ENCODE assay signal across 16 mouse cellular contexts in the genomic region with DNA sequence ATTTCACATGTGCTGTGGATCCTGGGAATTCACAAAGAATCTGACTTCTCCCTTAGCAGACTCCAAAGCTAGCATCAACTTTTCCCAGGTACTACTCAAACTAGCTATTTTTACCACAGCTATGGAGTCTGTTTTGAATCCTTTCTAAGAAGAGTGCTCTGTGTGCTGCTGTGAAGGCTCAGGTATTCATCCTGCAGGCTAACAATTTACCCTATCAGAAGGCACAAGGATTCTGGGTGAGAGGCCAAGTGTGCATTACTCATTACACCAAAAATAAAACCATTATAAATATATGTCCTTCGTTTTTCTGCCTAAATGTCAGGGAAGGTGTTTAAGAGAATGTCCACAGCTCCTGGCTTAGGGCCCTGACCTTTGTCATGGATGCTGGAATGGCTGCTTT.
"Had no signal": no experiment of that assay in that cellular context is flagged by ENCODE, and none has a peak within 500 bp of the region (broad histone marks: within the 10 kb centered on the region; RNA-seq: fewer than 3 reads in every experiment).

No protein-coding gene starts in this region.

- H3K27ac ChIP-seq: lung, embryonic 15.5 days; macrophage; midbrain, embryonic 13.5 days; midbrain, embryonic 15.5 days; neural tube, embryonic 12.5 days; stomach, embryonic 15.5 days; stomach, postnatal 0 days had no signal

- H3K4me2 ChIP-seq: lung, embryonic 15.5 days; midbrain, embryonic 11.5 days; midbrain, embryonic 13.5 days; midbrain, embryonic 15.5 days; neural tube, embryonic 12.5 days; stomach, embryonic 15.5 days had no signal

- H3K9ac ChIP-seq: lung, embryonic 15.5 days; midbrain, embryonic 13.5 days; midbrain, embryonic 15.5 days; neural tube, embryonic 12.5 days; stomach, embryonic 15.5 days had no signal

- H3K36me3 ChIP-seq: lung, embryonic 15.5 days; midbrain, embryonic 13.5 days; midbrain, embryonic 15.5 days; neural tube, embryonic 12.5 days; stomach, embryonic 15.5 days had no signal

- ATAC-seq: lung, postnatal 0 days; midbrain, embryonic 13.5 days; midbrain, embryonic 15.5 days had no signal

- H3K9me3 ChIP-seq: lung, embryonic 15.5 days; megakaryocyte, embryonic 14.5 days; midbrain, embryonic 13.5 days; midbrain, embryonic 15.5 days; neural tube, embryonic 12.5 days; stomach, embryonic 15.5 days had no signal

- H3K4me1 ChIP-seq: lung, embryonic 15.5 days; megakaryocyte, embryonic 14.5 days; midbrain, embryonic 13.5 days; midbrain, embryonic 15.5 days; neural tube, embryonic 12.5 days; stomach, embryonic 15.5 days had no signal

- H3K4me3 ChIP-seq: lung, embryonic 15.5 days; megakaryocyte, embryonic 14.5 days; midbrain, embryonic 13.5 days; midbrain, embryonic 15.5 days; neural tube, embryonic 12.5 days; stomach, embryonic 15.5 days had no signal

- DNase-seq: lung, postnatal 14 days; lung, postnatal 36 days; right cerebral cortex, postnatal 14 days; thymus, adult 2 months; thymus, postnatal 25 days; thymus, postnatal 4 days had no signal

- H3K27me3 ChIP-seq: lung, embryonic 15.5 days; megakaryocyte, embryonic 14.5 days; midbrain, embryonic 13.5 days; midbrain, embryonic 15.5 days; neural tube, embryonic 12.5 days; stomach, embryonic 15.5 days had no signal
